ENCODE assay signal across 9 mouse cellular contexts in genomic region chr13:21919836-21920431, GRCm38 (mm10). TPM values are rescaled to one million over a fixed set of nuclear protein-coding genes. Genes with fewer than 3 reads are reported as not detected.
DNase-seq lines count a peak whose midpoint lies in the region; ATAC-seq and TF ChIP-seq lines count a peak whose summit lies in the region.
"Had no signal": no experiment of that assay in that cellular context is flagged by ENCODE, and none has a peak within 500 bp of the region (broad histone marks: within the 10 kb centered on the region; RNA-seq: fewer than 3 reads in every experiment).

No protein-coding gene starts in this region.

- no peak overlapping the region for H3K9ac ChIP-seq in hindbrain, embryonic 11.5 days (ENCODE audit: low read depth, low read length)
- H3K9ac ChIP-seq in hindbrain, embryonic 13.5 days, result no peak overlapping the region
- H3K9ac ChIP-seq in CH12.LX (ENCODE audit: insufficient read depth, low read depth), result no peak overlapping the region; the same call in 1 of the 2 replicates

- no peak for ATAC-seq in hindbrain, embryonic 11.5 days (ENCODE audit: low FRiP score)
- no peak for ATAC-seq in hindbrain, embryonic 13.5 days (ENCODE audit: low FRiP score)

- peak; percentile 52 for DNase-seq in hindbrain, embryonic 11.5 days (ENCODE audit: low spot score)
- peak; percentile 80 for DNase-seq in CH12.LX (ENCODE audit: extremely low read depth)
- peak; percentile 77 for DNase-seq in c-Kit-positive CD71-positive TER-119-negative erythroid progenitor cells, embryonic 14.5 days (ENCODE audit: low read depth)
- peak; percentile 76 for DNase-seq in liver
- DNase-seq in spleen, adult 18-20 months, result no peak
- no peak for DNase-seq in gastrocnemius, postnatal 14 days
- no peak for DNase-seq in cerebellum, adult 9-10 months

- intact Hi-C loops in gastrocnemius, postnatal 14 days (cut with DNase I; ENCODE audit: low total_unique reads), result no loop called here

- no peak for TF ChIP-seq EP300 in CH12.LX (IDR thresholded peaks at IDR 0.05; ENCODE audit: low read length)

- in situ Hi-C loops in CH12.LX (cut with MboI; ENCODE audit: low pct_ligation_motif_present, low pct_unique_long_range_greater_than_20kb, low sequenced_read_pairs), result no loop called here

- no peaks in the 10 kb centered on the region for H3K36me3 ChIP-seq in hindbrain, embryonic 11.5 days (ENCODE audit: control insufficient read depth, insufficient read depth, low read length)
- no peaks in the 10 kb centered on the region for H3K36me3 ChIP-seq in hindbrain, embryonic 13.5 days
- no peaks in the 10 kb centered on the region for H3K36me3 ChIP-seq in CH12.LX (replicated peaks in 1 of 2; ENCODE audit: control insufficient read depth in 1 of 2, insufficient read depth in 1 of 2, low read length in 1 of 2)

- H3K4me2 ChIP-seq in hindbrain, embryonic 11.5 days (replicated peaks; ENCODE audit: low read depth, low read length), result no peak overlapping the region
- H3K4me2 ChIP-seq in hindbrain, embryonic 13.5 days, result no peak overlapping the region
- H3K4me2 ChIP-seq in CH12.LX (ENCODE audit: insufficient read depth, low read depth, poor library complexity, severe bottlenecking), result peak overlapping the region; percentile 96

- TF ChIP-seq RAD21 in CH12.LX (IDR thresholded peaks at IDR 0.05; ENCODE audit: low read depth, low read length), result no peak

- no peaks in the 10 kb centered on the region for H3K79me2 ChIP-seq in CH12.LX (replicated peaks; ENCODE audit: control insufficient read depth, extremely low read depth, insufficient read depth, poor library complexity, severe bottlenecking)

- no peak for TF ChIP-seq POLR2A in CH12.LX (IDR thresholded peaks at IDR 0.05; ENCODE audit: low read depth, low read length)

- H3K27ac ChIP-seq in hindbrain, embryonic 11.5 days (ENCODE audit: low read depth, low read length), result no peak overlapping the region
- H3K27ac ChIP-seq in hindbrain, embryonic 13.5 days, result no peak overlapping the region
- no peak overlapping the region for H3K27ac ChIP-seq in CH12.LX (ENCODE audit: insufficient read depth, low read depth)
- H3K27ac ChIP-seq: kidney, postnatal 0 days had no signal

- no peak overlapping the region for H3K4me3 ChIP-seq in hindbrain, embryonic 11.5 days (ENCODE audit: low read depth, low read length)
- H3K4me3 ChIP-seq in hindbrain, embryonic 13.5 days, result no peak overlapping the region
- H3K4me3 ChIP-seq in CH12.LX (replicated peaks in 1 of 3; ENCODE audit: low read depth in 2 of 3, low read length in 2 of 3, poor library complexity in 1 of 3), result peak overlapping the region in 1 of 3 experiments; percentile 62

- dilution Hi-C loops in CH12.LX (cut with MboI; ENCODE audit: extremely low pct_ligation_motif_present, extremely low pct_unique_long_range_greater_than_20kb, low sequenced_read_pairs), result no loop called here

- H3K4me1 ChIP-seq in hindbrain, embryonic 11.5 days (replicated peaks; ENCODE audit: control insufficient read depth, insufficient read depth, low read length), result no peaks in the 10 kb centered on the region
- H3K4me1 ChIP-seq in hindbrain, embryonic 13.5 days (replicated peaks), result peaks cover 11% of the 10 kb centered on the region
- H3K4me1 ChIP-seq in CH12.LX (ENCODE audit: control insufficient read depth in 1 of 2, insufficient read depth in 2 of 2), result peaks cover 0 to 17% of the 10 kb centered on the region in 2 experiments; a peak in 2 of 4 replicates

- H3K27me3 ChIP-seq in hindbrain, embryonic 11.5 days (ENCODE audit: control insufficient read depth, insufficient read depth, low read length), result peaks cover 13% of the 10 kb centered on the region
- H3K27me3 ChIP-seq in hindbrain, embryonic 13.5 days, result peaks cover 87% of the 10 kb centered on the region
- peaks cover 7% of the 10 kb centered on the region for H3K27me3 ChIP-seq in CH12.LX (replicated peaks)

- no peak for TF ChIP-seq CTCF in CH12.LX (conservative IDR thresholded peaks at IDR 0.05 in 1 of 2, IDR thresholded peaks at IDR 0.05 in 1 of 2; ENCODE audit: low read depth in 2 of 2, low read length in 2 of 2)

- WGBS in hindbrain, embryonic 11.5 days, result 4% methylated on average over 11 of the region's 11 CpGs
- WGBS in hindbrain, embryonic 13.5 days, result 2% methylated on average over 11 of the region's 11 CpGs

- no peaks in the 10 kb centered on the region for H3K9me3 ChIP-seq in hindbrain, embryonic 11.5 days (ENCODE audit: control insufficient read depth, low read length)
- no peaks in the 10 kb centered on the region for H3K9me3 ChIP-seq in hindbrain, embryonic 13.5 days
- no peaks in the 10 kb centered on the region for H3K9me3 ChIP-seq in CH12.LX (replicated peaks; ENCODE audit: low read length)

TF ChIP-seq in CH12.LX, 34 proteins besides CTCF, POLR2A, EP300 and RAD21:
- TF ChIP-seq UBTF (IDR thresholded peaks at IDR 0.05; ENCODE audit: low read depth, low read length) (no peak), IRF4 (IDR thresholded peaks at IDR 0.05; ENCODE audit: low read depth, low read length) (0 out of 2 replicates have a peak, but pooled peaks have one; percentile 10), GABPA (IDR thresholded peaks at IDR 0.05; ENCODE audit: insufficient replicate concordance, low read depth, low read length) (no peak), MEF2A (IDR thresholded peaks at IDR 0.05; ENCODE audit: borderline replicate concordance, low read depth, low read length) (no peak), TBP (conservative IDR thresholded peaks at IDR 0.05; ENCODE audit: low read depth, low read length) (peak; percentile 100), HCFC1 (IDR thresholded peaks at IDR 0.05; ENCODE audit: low read depth, low read length) (no peak), ZC3H11A (IDR thresholded peaks at IDR 0.05; ENCODE audit: low read depth, low read length) (no peak), JUND (conservative IDR thresholded peaks at IDR 0.05; ENCODE audit: low read depth, low read length) (no peak), NELFE (IDR thresholded peaks at IDR 0.05; ENCODE audit: low read depth, low read length) (no peak), SIN3A (IDR thresholded peaks at IDR 0.05; ENCODE audit: low read length) (no peak), USF2 (conservative IDR thresholded peaks at IDR 0.05; ENCODE audit: low read depth, low read length) (no peak), PAX5 (IDR thresholded peaks at IDR 0.05; ENCODE audit: low read length) (no peak), ZNF384 (IDR thresholded peaks at IDR 0.05; ENCODE audit: low read depth, low read length) (peak; percentile 90), USF1 (IDR thresholded peaks at IDR 0.05; ENCODE audit: low read depth, low read length) (no peak), E2F4 (IDR thresholded peaks at IDR 0.05; ENCODE audit: insufficient replicate concordance, low read depth, low read length) (0 out of 2 replicates have a peak, but pooled peaks have one; percentile 42), JUN (IDR thresholded peaks at IDR 0.05; ENCODE audit: insufficient read depth, low read depth, low read length) (no peak), ELF1 (IDR thresholded peaks at IDR 0.05; ENCODE audit: low read depth, low read length) (peak; percentile 88), MAZ (IDR thresholded peaks at IDR 0.05; ENCODE audit: low read depth, low read length) (no peak), ZKSCAN1 (IDR thresholded peaks at IDR 0.05; ENCODE audit: borderline replicate concordance, low read depth, low read length) (no peak), KAT2A (IDR thresholded peaks at IDR 0.05; ENCODE audit: insufficient replicate concordance, low read length) (no peak), BHLHE40 (IDR thresholded peaks at IDR 0.05; ENCODE audit: low read depth, low read length) (peak; percentile 45; the same call in 1 of the 2 replicates), RCOR1 (conservative IDR thresholded peaks at IDR 0.05; ENCODE audit: low read depth, low read length) (no peak), MAFK (IDR thresholded peaks at IDR 0.05; ENCODE audit: insufficient replicate concordance, low read length) (peak; percentile 82; the same call in 1 of the 2 replicates), CHD2 (IDR thresholded peaks at IDR 0.05; ENCODE audit: low read length) (no peak), TCF12 (IDR thresholded peaks at IDR 0.05; ENCODE audit: low read depth, low read length) (no peak), MAX (IDR thresholded peaks at IDR 0.05; ENCODE audit: low read length) (no peak), ZMIZ1 (IDR thresholded peaks at IDR 0.05; ENCODE audit: low read depth, low read length) (no peak), MXI1 (IDR thresholded peaks at IDR 0.05; ENCODE audit: low read depth, low read length) (no peak), NRF1 (IDR thresholded peaks at IDR 0.05; ENCODE audit: low read depth, low read length) (no peak; the same call in 1 of the 2 replicates), POLR2AphosphoS2 (IDR thresholded peaks at IDR 0.05; ENCODE audit: low read depth, low read length) (no peak), CHD1 (IDR thresholded peaks at IDR 0.05; ENCODE audit: low read depth, low read length) (no peak)

RNA-seq across cellular contexts. Expression of gene Zfp184, which starts 25.0 kb away (rescaled TPM):
- polyA plus RNA-seq in hindbrain, embryonic 11.5 days (2014; fragmentation: Nextera tagmentation; extraction: Ambion mirVana), result 25.7 and 27.8 TPM in 2 replicates
- 16.8 and 19.9 TPM in 2 replicates for polyA plus RNA-seq in hindbrain, embryonic 13.5 days (2015; fragmentation: Nextera tagmentation; extraction: Ambion mirVana)
- 2.3 and 3.1 TPM in 2 replicates for total RNA-seq in CH12.LX (2012; rRNA removed)
- 2.0 and 3.3 TPM in 2 replicates for total RNA-seq in CH12.LX (2014; rRNA removed)
- polyA plus RNA-seq in CH12.LX (2012; ENCODE audit: insufficient read length, low read depth), result 0.79 and 0.80 TPM in 2 replicates
- under 1 TPM; 0.33 to 0.38 TPM for total RNA-seq in gastrocnemius, postnatal 14 days (2021)

Comparison
In these comparisons a context has a peak if more than half of its experiments do, and no peak if none do; other contexts are left out.
1. DNase-seq: peak in hindbrain, embryonic 11.5 days (single experiment), CH12.LX (single experiment), c-Kit-positive CD71-positive TER-119-negative erythroid progenitor cells, embryonic 14.5 days (single experiment) and liver (single experiment); none in spleen, adult 18-20 months (0 of 2), gastrocnemius, postnatal 14 days (single experiment) and cerebellum, adult 9-10 months (single experiment).